Mouse (Mus musculus) 3134 (cell line): ENCODE results near the gene Dsn1.

ENCODE experiments used
- DNase-seq: peaks from one replicate; pipeline ENCODE4 v3.0.0-alpha.2; 2011; ENCODE audit warnings: low spot score; ENCODE audit not compliant: insufficient read length; ENCODE audit errors: extremely low read depth

Gene Dsn1

GRCm38 (mm10) chr2:157006511-157007233 lies at the start of gene Dsn1:
TSS of gene Dsn1 (minus strand) at chr2:157007154.
- peak; percentile 94 for DNase-seq

GRCm38 (mm10) chr2:157055721-157056120 lies 48.8 kb upstream of the Dsn1 start:
- DNase-seq = no peak

- no peak for DNase-seq
Measured at GRCm38 (mm10) chr2:157054816-157055215, 47.9 kb upstream of the Dsn1 start.

- no peak for DNase-seq
Measured at GRCm38 (mm10) chr2:157054297-157054696, 47.3 kb upstream of the Dsn1 start.

GRCm38 (mm10) chr2:157053787-157054186 lies 46.8 kb upstream of the Dsn1 start:
- no peak for DNase-seq

GRCm38 (mm10) chr2:157053124-157053523 lies 46.2 kb upstream of the Dsn1 start:
- no peak for DNase-seq

- DNase-seq = no peak
Measured at GRCm38 (mm10) chr2:157052448-157052847, 45.5 kb upstream of the Dsn1 start.

- no peak for DNase-seq
Measured at GRCm38 (mm10) chr2:157049831-157050243, 42.9 kb upstream of the Dsn1 start.

GRCm38 (mm10) chr2:157048395-157049181 lies 41.6 kb upstream of the Dsn1 start:
- DNase-seq = no peak

- DNase-seq = no peak
Measured at GRCm38 (mm10) chr2:157046956-157047355, 40.0 kb upstream of the Dsn1 start.

GRCm38 (mm10) chr2:157045932-157046331 lies 39.0 kb upstream of the Dsn1 start:
- DNase-seq = no peak

- no peak for DNase-seq
Measured at GRCm38 (mm10) chr2:157043987-157044386, 37.0 kb upstream of the Dsn1 start.

GRCm38 (mm10) chr2:157043556-157043955 lies 36.6 kb upstream of the Dsn1 start:
- no peak for DNase-seq

GRCm38 (mm10) chr2:157041421-157041820 lies 34.5 kb upstream of the Dsn1 start:
- DNase-seq = no peak

- no peak for DNase-seq
Measured at GRCm38 (mm10) chr2:157040649-157041046, 33.7 kb upstream of the Dsn1 start.

- no peak for DNase-seq
Measured at GRCm38 (mm10) chr2:157039900-157040648, 33.1 kb upstream of the Dsn1 start.

- DNase-seq = no peak
Measured at GRCm38 (mm10) chr2:157037303-157037702, 30.3 kb upstream of the Dsn1 start.

- peak; percentile 55 for DNase-seq
Measured at GRCm38 (mm10) chr2:157036400-157036799, 29.4 kb upstream of the Dsn1 start.

- no peak for DNase-seq
Measured at GRCm38 (mm10) chr2:157035371-157035770, 28.4 kb upstream of the Dsn1 start.

- peak; percentile 50 for DNase-seq
Measured at GRCm38 (mm10) chr2:157030804-157031203, 23.9 kb upstream of the Dsn1 start.

GRCm38 (mm10) chr2:157028261-157028660 lies 21.3 kb upstream of the Dsn1 start:
- DNase-seq = no peak
